7 mouse cellular contexts compared by ENCODE assay signal in genomic region chr1:133135808-133136207, GRCm38 (mm10). TPM values are rescaled to one million over a fixed set of nuclear protein-coding genes. Genes with fewer than 3 reads are reported as not detected.
A peak's percentile ranks its signal among the peaks of the same experiment; 100 is the strongest.
DNase-seq lines count a peak whose midpoint lies in the region; ATAC-seq lines count a peak whose summit lies in the region.

No protein-coding gene starts in this region.

- H3K27ac ChIP-seq in lung, embryonic 16.5 days (ENCODE audit: low read length): no peak overlapping the region
- no peak overlapping the region for H3K27ac ChIP-seq in forebrain, embryonic 15.5 days (replicated peaks)
- H3K27ac ChIP-seq in liver, embryonic 11.5 days (ENCODE audit: low read depth, low read length): no peak overlapping the region
- H3K27ac ChIP-seq in stomach, embryonic 15.5 days: no peak overlapping the region

- peak overlapping the region; percentile 76 for H3K4me3 ChIP-seq in lung, embryonic 16.5 days (ENCODE audit: low read length)
- H3K4me3 ChIP-seq in forebrain, embryonic 15.5 days: no peak overlapping the region
- peak overlapping the region; percentile 99 for H3K4me3 ChIP-seq in liver, embryonic 11.5 days (ENCODE audit: low read depth, low read length)
- peak overlapping the region; percentile 26 for H3K4me3 ChIP-seq in stomach, embryonic 15.5 days (replicated peaks)

- no peak for DNase-seq in lung, postnatal 25 days (ENCODE audit: low spot score)
- DNase-seq in liver, embryonic 11.5 days (ENCODE audit: low spot score): no peak
- no peak for DNase-seq in left cerebral cortex, adult 9 months (ENCODE audit: low spot score in 2 of 2)
- DNase-seq in cerebellum, adult 9-11 months: no peak

- H3K9ac ChIP-seq in lung, embryonic 16.5 days (ENCODE audit: low read length): peak overlapping the region; percentile 30; the same call in 1 of the 2 replicates
- H3K9ac ChIP-seq in forebrain, embryonic 15.5 days (replicated peaks): no peak overlapping the region
- H3K9ac ChIP-seq in liver, embryonic 11.5 days (ENCODE audit: low read depth, low read length): peak overlapping the region; percentile 22; the same call in 1 of the 2 replicates
- H3K9ac ChIP-seq in stomach, embryonic 15.5 days: no peak overlapping the region

- H3K27me3 ChIP-seq in lung, embryonic 16.5 days (ENCODE audit: control insufficient read depth, insufficient read depth, low read depth, low read length): no peaks in the 10 kb centered on the region
- no peaks in the 10 kb centered on the region for H3K27me3 ChIP-seq in forebrain, embryonic 15.5 days
- H3K27me3 ChIP-seq in liver, embryonic 11.5 days (replicated peaks; ENCODE audit: control insufficient read depth, insufficient read depth, low read length): no peaks in the 10 kb centered on the region
- H3K27me3 ChIP-seq in stomach, embryonic 15.5 days (replicated peaks): no peaks in the 10 kb centered on the region

- peaks cover 21% of the 10 kb centered on the region for H3K4me1 ChIP-seq in lung, embryonic 16.5 days (replicated peaks; ENCODE audit: control insufficient read depth, insufficient read depth, low read length)
- H3K4me1 ChIP-seq in forebrain, embryonic 15.5 days: peaks cover 49% of the 10 kb centered on the region
- H3K4me1 ChIP-seq in liver, embryonic 11.5 days (replicated peaks; ENCODE audit: control insufficient read depth, insufficient read depth, low read length): peaks cover 19% of the 10 kb centered on the region
- H3K4me1 ChIP-seq in stomach, embryonic 15.5 days: peaks cover 8% of the 10 kb centered on the region

- 60% methylated on average over 5 of the region's 5 CpGs for WGBS in lung, embryonic 16.5 days
- 70% methylated on average over 5 of the region's 5 CpGs for WGBS in forebrain, embryonic 15.5 days
- WGBS in liver, embryonic 11.5 days: 62% methylated on average over 5 of the region's 5 CpGs
- WGBS in stomach, embryonic 15.5 days: 50% methylated on average over 5 of the region's 5 CpGs

- ATAC-seq in lung, embryonic 16.5 days (ENCODE audit: low read depth): no peak
- no peak for ATAC-seq in forebrain, embryonic 15.5 days (replicated peaks)
- no peak for ATAC-seq in liver, embryonic 11.5 days (replicated peaks; ENCODE audit: low FRiP score)
- ATAC-seq in stomach, embryonic 15.5 days (ENCODE audit: insufficient read depth, low FRiP score, low read depth): no peak

- H3K4me2 ChIP-seq in lung, embryonic 16.5 days (ENCODE audit: low read depth, low read length): peak overlapping the region; percentile 94
- H3K4me2 ChIP-seq in forebrain, embryonic 15.5 days (replicated peaks): peak overlapping the region; percentile 95
- H3K4me2 ChIP-seq in liver, embryonic 11.5 days: peak overlapping the region; percentile 88
- H3K4me2 ChIP-seq in stomach, embryonic 15.5 days: peak overlapping the region; percentile 91

- H3K36me3 ChIP-seq in lung, embryonic 16.5 days (ENCODE audit: control insufficient read depth, insufficient read depth, low read length): peaks cover 40% of the 10 kb centered on the region
- peaks cover 38% of the 10 kb centered on the region for H3K36me3 ChIP-seq in forebrain, embryonic 15.5 days
- peaks cover 47% of the 10 kb centered on the region for H3K36me3 ChIP-seq in liver, embryonic 11.5 days (ENCODE audit: control insufficient read depth, insufficient read depth, low read length)
- peaks cover 38% of the 10 kb centered on the region for H3K36me3 ChIP-seq in stomach, embryonic 15.5 days

- no peaks in the 10 kb centered on the region for H3K9me3 ChIP-seq in lung, embryonic 16.5 days (ENCODE audit: control insufficient read depth, low read length)
- H3K9me3 ChIP-seq in forebrain, embryonic 15.5 days: no peaks in the 10 kb centered on the region
- no peaks in the 10 kb centered on the region for H3K9me3 ChIP-seq in liver, embryonic 11.5 days (ENCODE audit: control insufficient read depth, low read length)
- H3K9me3 ChIP-seq in stomach, embryonic 15.5 days: no peaks in the 10 kb centered on the region

RNA-seq across cellular contexts. Expression of gene Ppp1r15b, which starts 4.9 kb away (rescaled TPM):
- 39.0 and 42.5 TPM in 2 replicates for polyA plus RNA-seq in lung, embryonic 16.5 days (2015; fragmentation: Nextera tagmentation; extraction: Ambion mirVana)
- 31.8 and 32.0 TPM in 2 replicates for polyA plus RNA-seq in forebrain, embryonic 15.5 days (2015; fragmentation: Nextera tagmentation; extraction: Ambion mirVana)
- polyA plus RNA-seq in liver, embryonic 11.5 days (2014; fragmentation: Nextera tagmentation; extraction: Ambion mirVana): 89.0 and 95.4 TPM in 2 replicates
- 39.3 and 47.8 TPM in 2 replicates for polyA plus RNA-seq in stomach, embryonic 15.5 days (2015; fragmentation: Nextera tagmentation; extraction: Ambion mirVana)

RNA-seq across cellular contexts. Expression of gene Plekha6, which starts 28.2 kb away (rescaled TPM):
- 8.0 and 8.3 TPM in 2 replicates for polyA plus RNA-seq in lung, embryonic 16.5 days (2015; fragmentation: Nextera tagmentation; extraction: Ambion mirVana)
- polyA plus RNA-seq in forebrain, embryonic 15.5 days (2015; fragmentation: Nextera tagmentation; extraction: Ambion mirVana): 10.6 and 12.8 TPM in 2 replicates
- polyA plus RNA-seq in liver, embryonic 11.5 days (2014; fragmentation: Nextera tagmentation; extraction: Ambion mirVana): 4.1 and 4.3 TPM in 2 replicates
- 16.5 and 17.4 TPM in 2 replicates for polyA plus RNA-seq in stomach, embryonic 15.5 days (2015; fragmentation: Nextera tagmentation; extraction: Ambion mirVana)

Comparison
In these comparisons a context has a peak if more than half of its experiments do, and no peak if none do; other contexts are left out.
1. H3K9ac ChIP-seq: peak in lung, embryonic 16.5 days (single experiment) and liver, embryonic 11.5 days (single experiment); none in forebrain, embryonic 15.5 days (single experiment) and stomach, embryonic 15.5 days (single experiment).
2. Peak in every context shown above with its lines, with median percentiles within 50 percentile points of each other: H3K4me2 ChIP-seq.